Mouse (Mus musculus): Measurements from ENCODE around the gene Mymx.

Mymx gene

DNA sequence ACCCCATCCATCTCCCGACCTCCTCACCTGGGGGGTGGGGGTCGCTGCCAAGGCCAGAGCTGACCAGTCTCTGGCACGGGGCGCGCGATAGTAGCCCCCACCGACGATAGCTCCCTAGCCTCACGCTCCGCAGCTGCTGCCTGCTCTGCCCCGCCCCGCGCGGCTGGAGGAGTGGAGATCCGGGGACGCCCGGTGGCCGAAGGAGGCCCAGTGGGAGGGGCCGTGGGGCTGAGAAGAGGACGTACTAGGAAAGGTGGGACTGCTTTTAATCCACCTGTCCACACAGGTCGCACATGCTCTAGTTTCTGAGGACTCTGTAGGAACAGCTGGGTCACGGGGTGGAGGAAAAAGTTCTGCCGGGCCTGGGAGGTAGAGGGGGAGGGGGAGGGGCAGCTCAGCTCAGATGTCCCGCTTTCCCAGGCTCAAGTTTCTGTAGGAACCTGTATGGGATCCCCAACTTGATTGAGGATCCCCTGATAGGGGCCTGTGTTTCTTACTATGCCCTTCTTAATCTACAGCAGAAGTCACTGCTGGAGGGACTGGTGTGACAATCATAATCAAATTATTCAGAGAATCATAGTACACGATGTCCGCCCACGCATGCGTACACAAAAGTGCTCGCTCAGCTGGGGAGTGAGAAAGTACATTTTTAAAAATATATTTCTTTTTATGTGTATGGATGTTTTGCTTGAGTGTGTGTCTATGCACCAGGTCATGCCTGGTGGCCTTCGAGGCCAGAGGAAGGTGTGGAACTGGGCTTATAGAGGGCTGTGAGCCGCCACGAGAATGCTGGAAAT, 2.3 kb downstream of the Mymx start, which contains the start of gene Slc29a1:
TSS of gene Slc29a1 (minus strand) at position 161 of the 797 bp plus-strand sequence.
- DNase-seq (ENCODE audit: low read depth, low spot score) = no peak
- Histone ChIP-seq H3K27me3 (ENCODE audit: control insufficient read depth, insufficient read depth, low read length, poor library complexity, severe bottlenecking) (no peaks in the 10 kb centered on the region), H3K36me3 (ENCODE audit: control insufficient read depth, insufficient read depth, low read length, poor library complexity, severe bottlenecking) (no peaks in the 10 kb centered on the region)

DNA sequence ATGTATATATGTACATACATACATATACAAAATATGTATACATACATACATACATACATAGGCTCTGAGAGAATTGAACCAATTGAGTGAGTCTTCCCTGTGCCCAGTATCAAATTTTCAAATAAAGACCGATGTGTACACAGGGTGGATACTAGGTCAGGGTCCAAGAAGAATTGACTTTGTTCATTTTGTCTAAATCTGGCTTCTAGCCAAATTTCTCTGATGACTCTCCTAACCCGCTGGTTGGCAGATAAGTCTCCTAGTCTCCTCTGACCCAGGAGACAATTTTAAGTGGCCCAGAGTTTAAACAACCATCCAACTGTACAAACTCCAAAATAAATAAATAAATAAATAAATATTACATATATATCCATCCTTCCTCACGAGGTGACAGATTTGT, 3.0 kb downstream of the Mymx start:
- no peaks in the 10 kb centered on the region for H3K36me3 ChIP-seq (ENCODE audit: control insufficient read depth, insufficient read depth, low read length, poor library complexity, severe bottlenecking)
- DNase-seq (ENCODE audit: low read depth, low spot score) = no peak
- no peaks in the 10 kb centered on the region for H3K27me3 ChIP-seq (ENCODE audit: control insufficient read depth, insufficient read depth, low read length, poor library complexity, severe bottlenecking)

DNA sequence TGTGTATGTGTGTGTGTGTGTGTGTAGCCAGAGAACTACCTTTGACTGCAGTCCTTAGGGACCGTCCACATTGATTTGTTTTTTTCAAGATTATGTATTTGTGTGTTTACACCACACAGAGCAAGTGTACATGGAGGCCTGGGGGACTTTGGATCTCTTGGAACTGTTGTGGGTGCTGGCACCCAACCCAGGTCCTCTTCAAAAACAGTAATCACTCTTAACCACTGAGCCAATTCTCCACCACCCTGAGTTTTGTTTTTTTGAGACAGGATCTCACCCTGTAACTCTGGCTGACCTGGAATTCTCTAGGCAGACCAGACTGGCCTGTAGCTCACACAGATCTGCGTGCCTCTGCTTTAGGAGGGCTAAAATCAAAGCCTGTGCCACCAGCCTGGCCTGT, 3.5 kb downstream of the Mymx start:
- no peaks in the 10 kb centered on the region for H3K27me3 ChIP-seq (ENCODE audit: control insufficient read depth, insufficient read depth, low read length, poor library complexity, severe bottlenecking)
- DNase-seq (ENCODE audit: low read depth, low spot score) = no peak

DNA sequence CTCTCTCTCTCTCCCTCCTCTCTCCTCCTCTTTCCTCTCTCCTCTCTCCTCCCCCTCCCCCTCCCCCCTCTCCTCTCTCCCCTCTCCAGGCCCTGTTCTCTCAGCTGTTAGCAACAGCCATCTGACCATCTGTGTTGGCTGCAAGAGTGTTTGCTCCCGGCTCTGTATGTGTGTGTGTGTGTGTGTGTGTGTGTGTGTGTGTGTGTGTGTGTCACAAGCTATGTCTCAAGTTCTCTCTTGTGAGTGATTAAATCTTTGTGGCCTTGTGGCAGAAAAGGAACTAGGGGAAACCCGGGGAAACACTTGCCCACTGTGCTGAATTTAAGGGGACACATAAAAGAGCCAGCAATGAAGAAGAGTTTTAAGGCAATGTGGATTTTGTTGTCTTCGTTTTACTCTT, 4.1 kb downstream of the Mymx start:
- peak; percentile 37 for DNase-seq (ENCODE audit: low read depth, low spot score)
- H3K36me3 ChIP-seq (ENCODE audit: control insufficient read depth, insufficient read depth, low read length, poor library complexity, severe bottlenecking) = no peaks in the 10 kb centered on the region
- H3K27me3 ChIP-seq (ENCODE audit: control insufficient read depth, insufficient read depth, low read length, poor library complexity, severe bottlenecking) = no peaks in the 10 kb centered on the region

More for the DNA sequence above, 3.5 kb downstream of the Mymx start:
- H3K36me3 ChIP-seq (ENCODE audit: control insufficient read depth, insufficient read depth, low read length, poor library complexity, severe bottlenecking) = no peaks in the 10 kb centered on the region

DNA sequence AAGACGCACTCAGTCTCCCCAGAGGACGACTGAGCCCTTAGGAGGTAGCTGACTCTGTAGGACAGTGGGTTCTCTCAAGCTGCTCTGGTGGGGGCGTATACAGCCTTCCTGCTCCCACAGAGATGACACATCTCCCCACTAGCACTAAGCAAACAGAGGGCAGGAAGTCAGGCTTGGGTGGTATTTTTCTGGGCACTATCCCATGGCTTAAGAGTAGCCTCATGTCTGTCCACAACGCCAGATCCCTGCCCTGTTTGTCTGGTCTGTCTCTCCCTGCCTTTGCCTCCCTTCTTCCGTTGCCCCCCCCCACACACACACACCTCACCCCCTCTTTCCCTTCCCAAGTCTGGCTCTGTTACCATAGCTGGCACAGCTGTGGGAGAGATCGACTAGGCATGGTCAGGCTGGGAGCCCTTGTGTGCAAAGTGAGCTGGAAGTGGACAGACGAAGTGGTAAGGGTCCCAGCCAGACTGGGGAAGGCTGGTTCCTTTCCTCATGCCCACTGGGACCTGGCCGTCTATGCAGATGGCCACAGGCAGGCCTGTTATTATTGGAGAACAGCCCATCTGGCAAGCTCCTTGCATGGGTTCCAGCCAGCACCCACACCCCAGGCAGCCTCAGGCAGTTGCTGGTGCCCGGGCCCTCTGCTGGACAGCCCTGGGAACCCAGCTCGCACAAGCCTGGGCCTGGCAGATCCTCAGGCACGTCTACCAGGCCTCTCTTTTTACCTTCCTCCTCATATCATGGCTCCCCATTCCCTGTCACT, 5.1 kb downstream of the Mymx start:
- peak; percentile 64 for DNase-seq (ENCODE audit: low read depth, low spot score)
- H3K36me3 ChIP-seq (ENCODE audit: control insufficient read depth, insufficient read depth, low read length, poor library complexity, severe bottlenecking) = no peaks in the 10 kb centered on the region
- no peaks in the 10 kb centered on the region for H3K27me3 ChIP-seq (ENCODE audit: control insufficient read depth, insufficient read depth, low read length, poor library complexity, severe bottlenecking)

DNA sequence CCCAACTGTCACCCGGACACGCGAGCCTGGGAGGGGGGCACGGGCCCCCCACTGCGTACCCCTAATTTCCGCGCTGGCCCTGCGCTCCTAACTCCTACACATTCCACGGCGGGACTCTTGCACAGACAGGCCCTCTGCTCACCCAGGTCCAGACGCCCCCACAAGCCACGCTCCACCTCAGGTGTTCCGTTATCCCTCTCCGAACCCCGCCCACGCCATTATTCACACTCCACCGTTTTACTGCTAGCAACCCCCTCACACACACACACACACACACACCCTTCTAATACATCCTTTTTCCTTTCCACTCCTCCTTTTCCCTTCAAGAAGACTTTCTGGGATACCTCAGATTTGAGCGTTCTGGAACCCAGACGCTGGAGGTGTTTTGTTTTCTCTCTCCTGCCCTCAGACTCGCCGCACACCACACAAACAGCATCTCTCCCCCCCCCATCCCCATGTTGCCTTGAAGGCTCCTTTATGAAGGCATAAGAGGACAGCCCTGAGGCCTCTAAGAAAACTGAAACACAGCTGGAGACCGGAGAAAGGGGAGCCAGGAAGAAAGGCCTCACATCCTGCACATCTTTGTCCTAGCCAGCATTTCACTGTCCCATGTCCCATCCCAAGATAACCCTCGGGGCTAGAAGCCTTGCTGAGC, 6.0 kb downstream of the Mymx start:
- H3K36me3 ChIP-seq (ENCODE audit: control insufficient read depth, insufficient read depth, low read length, poor library complexity, severe bottlenecking) = no peaks in the 10 kb centered on the region
- H3K27me3 ChIP-seq (ENCODE audit: control insufficient read depth, insufficient read depth, low read length, poor library complexity, severe bottlenecking) = no peaks in the 10 kb centered on the region
- DNase-seq (ENCODE audit: low read depth, low spot score) = no peak

DNA sequence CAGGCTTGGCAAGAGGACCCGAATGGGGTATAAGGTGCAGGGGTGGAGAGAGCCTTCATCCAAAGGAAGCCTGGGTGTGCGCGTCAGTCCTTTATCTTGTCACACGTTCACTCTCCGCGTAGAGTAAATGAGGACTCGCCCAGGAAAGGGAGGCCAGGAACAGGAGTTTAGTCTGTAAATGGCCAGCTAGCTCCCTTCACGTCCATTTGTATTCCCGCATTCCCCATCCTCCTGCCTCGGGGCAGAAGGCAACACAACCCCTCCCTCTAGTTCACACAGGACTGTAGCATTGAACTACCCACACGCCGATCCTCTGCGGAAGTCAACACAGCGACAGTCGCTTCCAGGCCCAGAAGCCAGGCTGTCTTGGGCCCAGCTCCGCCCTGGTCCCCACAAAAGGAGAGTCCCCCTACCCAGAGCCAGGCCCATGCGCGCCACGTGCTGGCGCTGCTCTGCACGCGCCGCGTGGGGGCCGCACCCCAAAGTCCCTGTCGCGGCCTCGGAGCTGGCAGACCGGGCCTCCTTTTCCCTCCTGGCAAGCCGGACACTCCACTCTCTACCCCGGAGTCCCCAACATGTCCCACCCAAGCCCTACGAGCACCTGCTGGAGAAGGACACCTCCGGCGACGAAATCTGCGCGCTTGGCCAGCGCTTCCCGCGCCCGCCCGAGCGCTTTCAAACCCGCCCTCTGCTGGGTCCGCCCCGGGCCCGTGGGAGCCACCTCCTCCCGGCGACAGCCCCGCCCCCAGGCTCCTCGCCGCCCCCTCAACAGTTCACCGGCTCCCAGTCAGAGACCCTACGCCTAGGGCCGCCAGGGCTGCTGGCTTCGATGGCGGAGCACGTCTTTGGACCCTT, 6.8 kb downstream of the Mymx start:
- DNase-seq (ENCODE audit: low read depth, low spot score) = peak; percentile 64
- Histone ChIP-seq H3K27me3 (ENCODE audit: control insufficient read depth, insufficient read depth, low read length, poor library complexity, severe bottlenecking) (no peaks in the 10 kb centered on the region), H3K36me3 (ENCODE audit: control insufficient read depth, insufficient read depth, low read length, poor library complexity, severe bottlenecking) (no peaks in the 10 kb centered on the region)

DNA sequence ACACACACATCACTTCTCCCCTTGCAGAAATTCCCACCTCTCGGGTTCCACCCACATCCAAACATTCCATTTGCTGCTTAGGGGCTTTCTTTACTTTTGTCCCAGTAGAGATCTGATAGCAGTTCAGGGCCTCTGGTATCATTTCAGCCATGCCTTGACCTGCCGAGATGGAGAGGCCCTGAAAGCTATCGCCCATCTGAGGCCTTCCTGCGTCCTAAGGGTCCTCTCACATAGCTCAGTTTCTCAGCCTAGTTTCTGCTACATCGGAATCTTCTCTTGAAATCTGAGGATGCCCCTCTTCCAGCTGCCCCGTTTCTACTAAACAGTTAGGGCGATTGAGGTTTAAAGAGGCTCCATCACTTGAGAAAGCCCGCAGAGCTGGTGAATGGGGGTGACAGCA, 7.7 kb downstream of the Mymx start:
- Histone ChIP-seq H3K27me3 (ENCODE audit: control insufficient read depth, insufficient read depth, low read length, poor library complexity, severe bottlenecking) (no peaks in the 10 kb centered on the region), H3K36me3 (ENCODE audit: control insufficient read depth, insufficient read depth, low read length, poor library complexity, severe bottlenecking) (no peaks in the 10 kb centered on the region)
- no peak for DNase-seq (ENCODE audit: low read depth, low spot score)

DNA sequence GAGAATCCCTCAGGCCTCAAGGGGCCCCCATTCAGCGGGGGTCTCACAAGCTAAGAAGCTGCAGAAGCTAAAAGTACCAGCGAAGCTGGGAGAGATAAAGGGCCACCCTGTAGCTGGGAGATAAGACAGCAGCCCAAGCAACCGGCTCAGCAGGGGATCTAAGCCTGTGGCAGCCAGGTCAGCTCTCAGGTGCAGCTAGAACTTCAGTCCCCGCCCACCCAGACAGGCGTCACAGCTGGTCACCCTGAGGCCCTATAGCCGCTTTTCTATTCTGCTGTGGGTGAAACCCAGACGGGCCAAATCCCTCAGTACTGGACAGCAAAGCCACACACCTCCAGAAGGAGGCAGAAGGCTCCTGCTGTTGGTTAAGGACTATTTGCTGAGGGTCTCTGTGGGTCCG, 8.4 kb downstream of the Mymx start:
- H3K36me3 ChIP-seq (ENCODE audit: control insufficient read depth, insufficient read depth, low read length, poor library complexity, severe bottlenecking) = no peaks in the 10 kb centered on the region
- no peak for DNase-seq (ENCODE audit: low read depth, low spot score)
- no peaks in the 10 kb centered on the region for H3K27me3 ChIP-seq (ENCODE audit: control insufficient read depth, insufficient read depth, low read length, poor library complexity, severe bottlenecking)

DNA sequence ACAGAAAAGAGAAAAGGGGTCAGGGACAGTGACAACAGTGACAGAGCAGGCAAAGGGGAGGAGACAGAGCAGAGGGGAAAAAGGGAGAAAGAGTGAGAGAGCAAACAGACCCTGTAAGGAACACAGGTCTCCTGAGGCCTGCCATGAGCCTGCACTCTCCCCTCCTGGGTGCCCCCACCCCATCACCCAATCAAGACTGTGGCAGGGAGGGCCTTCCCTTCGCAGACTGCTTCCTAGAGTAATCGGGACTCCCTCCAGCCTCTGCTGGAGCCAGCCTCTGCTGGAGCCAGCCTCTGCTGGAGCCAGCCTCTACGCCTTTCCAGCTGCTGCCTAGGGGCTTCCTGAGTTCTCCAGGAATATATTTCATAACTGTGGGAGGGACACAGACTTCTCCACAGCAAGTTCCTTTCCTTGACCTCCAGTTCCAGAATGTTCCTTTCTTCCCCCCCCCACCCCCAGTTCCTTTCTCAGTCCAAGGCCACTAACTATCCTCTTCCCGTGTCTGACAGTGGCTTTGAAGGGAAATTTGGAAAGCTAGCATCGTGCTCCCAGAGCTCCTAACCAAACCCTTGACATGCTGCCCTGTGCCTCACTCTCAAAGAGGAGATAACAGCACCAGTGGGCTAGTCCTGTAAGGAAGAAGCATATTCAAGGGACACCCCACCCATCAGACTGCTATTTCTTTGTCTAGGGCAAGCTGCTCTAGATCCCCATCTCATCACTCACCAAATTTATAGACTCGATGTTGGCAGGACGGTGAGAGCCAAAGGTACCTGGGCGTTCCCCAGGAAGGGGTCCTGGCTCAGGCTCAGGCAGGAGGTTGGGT, 9.1 kb downstream of the Mymx start:
- no peaks in the 10 kb centered on the region for H3K36me3 ChIP-seq (ENCODE audit: control insufficient read depth, insufficient read depth, low read length, poor library complexity, severe bottlenecking)
- no peaks in the 10 kb centered on the region for H3K27me3 ChIP-seq (ENCODE audit: control insufficient read depth, insufficient read depth, low read length, poor library complexity, severe bottlenecking)
- DNase-seq (ENCODE audit: low read depth, low spot score) = no peak

DNA sequence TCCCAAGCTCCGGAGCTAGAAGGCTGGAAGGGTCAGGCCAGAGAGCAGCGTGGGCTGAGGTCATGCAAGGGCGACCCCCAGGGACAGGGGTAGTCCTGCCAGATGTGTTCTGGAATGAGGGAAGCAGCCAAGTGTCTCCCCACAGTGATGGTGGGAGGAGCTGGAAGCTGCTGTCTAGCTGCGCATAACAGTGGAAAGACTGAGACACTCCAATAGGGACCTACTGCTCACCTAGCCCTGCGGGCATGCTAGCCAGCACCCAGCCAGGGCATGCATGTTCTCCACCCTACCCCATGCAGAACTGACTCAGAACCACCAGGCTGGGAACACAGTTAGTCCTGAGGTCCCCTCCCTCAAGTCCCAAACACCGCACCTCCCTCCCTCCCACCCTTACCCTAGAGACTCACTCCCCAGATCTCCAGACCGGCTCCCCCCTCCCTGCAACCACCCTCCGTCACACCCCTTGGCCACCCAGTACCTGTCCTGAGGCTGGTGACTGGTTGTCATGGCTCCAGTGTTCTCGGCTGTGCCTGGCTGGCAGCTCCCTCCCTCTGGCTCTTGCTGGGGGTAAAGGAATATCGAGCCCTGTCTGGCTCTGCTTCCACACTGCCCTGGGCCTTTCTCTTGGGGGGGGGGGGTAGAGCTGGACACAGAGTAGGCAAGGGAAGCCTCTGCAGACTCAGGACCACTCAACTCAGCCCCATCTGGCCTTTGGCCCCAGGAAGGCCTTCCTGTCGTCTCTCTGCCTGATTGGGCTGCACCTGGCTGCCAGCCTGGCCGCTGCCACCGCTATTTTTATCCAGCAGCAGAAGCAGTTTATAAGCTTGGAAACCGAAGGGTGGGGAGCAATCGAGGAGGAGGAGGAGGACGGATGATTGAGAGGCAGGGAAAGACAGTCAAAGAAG, 9.9 kb downstream of the Mymx start:
- Histone ChIP-seq H3K36me3 (ENCODE audit: control insufficient read depth, insufficient read depth, low read length, poor library complexity, severe bottlenecking) (no peaks in the 10 kb centered on the region), H3K27me3 (ENCODE audit: control insufficient read depth, insufficient read depth, low read length, poor library complexity, severe bottlenecking) (no peaks in the 10 kb centered on the region)
- no peak for DNase-seq (ENCODE audit: low read depth, low spot score)

DNA sequence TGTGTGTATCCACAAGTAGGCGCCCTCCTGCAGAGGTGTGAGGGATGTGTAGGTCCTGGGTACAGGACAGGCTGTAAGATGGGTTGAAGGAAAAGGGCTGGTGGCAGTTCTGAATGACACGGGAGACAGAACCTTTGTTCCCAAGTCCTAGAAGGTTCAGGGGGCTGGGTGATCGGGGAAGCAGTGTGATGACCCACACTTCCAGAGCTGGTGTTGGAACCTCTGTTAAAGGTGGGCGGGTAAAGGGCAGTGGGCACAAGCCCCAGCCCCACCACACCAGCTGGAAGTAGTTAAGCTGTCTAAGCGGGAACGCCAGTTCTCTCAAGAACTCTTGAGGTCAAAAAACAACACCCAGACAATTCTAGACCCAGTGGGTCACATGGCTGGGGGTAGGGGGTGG, 11.5 kb downstream of the Mymx start:
- Histone ChIP-seq H3K27me3 (ENCODE audit: control insufficient read depth, insufficient read depth, low read length, poor library complexity, severe bottlenecking) (no peaks in the 10 kb centered on the region), H3K36me3 (ENCODE audit: control insufficient read depth, insufficient read depth, low read length, poor library complexity, severe bottlenecking) (no peaks in the 10 kb centered on the region)
- no peak for DNase-seq (ENCODE audit: low read depth, low spot score)

DNA sequence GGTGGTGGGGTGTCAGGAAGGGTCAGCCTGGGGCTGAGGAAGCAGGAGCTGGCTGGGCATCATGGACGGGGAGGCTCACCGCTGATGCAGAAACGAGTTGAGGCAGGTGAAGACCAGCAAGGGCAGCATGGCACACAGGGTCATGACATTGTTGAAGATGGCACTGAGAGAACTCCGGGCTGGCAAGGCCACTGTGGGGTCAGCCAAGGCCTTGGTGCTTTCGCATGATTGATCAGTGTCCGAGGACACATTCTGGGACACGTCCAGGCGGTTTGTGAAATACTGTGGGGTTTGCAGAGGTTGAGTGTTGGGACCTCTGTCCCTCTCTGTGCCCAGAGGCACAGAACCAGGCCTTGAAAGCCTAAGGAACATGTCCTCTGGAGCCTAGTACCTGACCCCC, 12.1 kb downstream of the Mymx start:
- Histone ChIP-seq H3K36me3 (ENCODE audit: control insufficient read depth, insufficient read depth, low read length, poor library complexity, severe bottlenecking) (no peaks in the 10 kb centered on the region), H3K27me3 (ENCODE audit: control insufficient read depth, insufficient read depth, low read length, poor library complexity, severe bottlenecking) (no peaks in the 10 kb centered on the region)
- DNase-seq (ENCODE audit: low read depth, low spot score) = no peak
